Mouse (Mus musculus): Measurements from ENCODE around the gene Maz.
A peak's percentile ranks its signal among the peaks of the same experiment; 100 is the strongest.

The Maz gene

GRCm38 (mm10) chr7:127004122-127004875 lies 22.5 kb downstream of the Maz start:
- no peak for DNase-seq

DNA sequence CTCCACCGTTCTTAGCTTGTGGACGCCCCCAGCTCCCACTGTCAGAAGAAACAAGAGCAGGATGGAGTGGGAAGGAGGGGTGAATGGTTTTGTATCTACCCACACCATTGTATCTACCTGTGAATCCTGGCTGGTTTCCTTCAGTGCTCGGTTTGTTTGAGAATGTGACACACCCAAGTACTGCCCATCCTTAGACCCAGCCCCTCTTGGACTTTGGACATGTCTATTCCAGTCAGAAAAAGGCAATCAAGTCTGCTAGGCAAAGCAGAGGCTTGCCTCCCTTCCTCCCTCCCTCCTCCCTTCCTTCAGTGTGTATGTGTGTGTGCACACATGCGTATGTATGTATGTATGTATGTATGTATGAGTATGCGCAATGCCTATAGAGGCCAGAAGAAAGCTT lies 23.2 kb downstream of the Maz start:
- no peak for DNase-seq

- no peak for DNase-seq
These were observed 27.3 kb downstream of the Maz start for GRCm38 (mm10) chr7:126999568-126999967.

- peak; percentile 57 for DNase-seq
These were observed 30.4 kb downstream of the Maz start for GRCm38 (mm10) chr7:126996449-126996848.

- peak; percentile 72 for DNase-seq
These were observed 38.0 kb downstream of the Maz start for GRCm38 (mm10) chr7:126988816-126989215.

DNA sequence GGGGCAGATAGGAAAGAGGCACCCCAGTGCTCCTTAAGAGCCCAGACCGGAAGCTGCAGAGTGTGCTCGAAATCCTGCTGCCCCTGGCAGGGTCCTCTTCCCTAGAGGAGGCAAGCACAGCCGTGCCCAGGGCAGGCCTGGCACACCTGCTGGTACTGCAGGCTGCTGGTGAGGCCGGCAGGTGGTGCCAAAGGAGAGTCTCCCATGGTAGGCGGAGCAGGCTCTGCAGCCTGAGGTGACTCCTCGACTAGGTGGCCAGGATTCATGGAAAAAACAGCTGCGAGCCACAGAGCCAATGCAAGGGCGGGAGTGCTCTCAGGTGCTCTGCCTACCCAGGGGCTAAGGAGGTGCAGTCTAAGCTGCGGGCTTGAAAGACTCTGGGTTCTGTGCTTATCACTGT lies 40.5 kb downstream of the Maz start:
- peak; percentile 71 for DNase-seq

DNA sequence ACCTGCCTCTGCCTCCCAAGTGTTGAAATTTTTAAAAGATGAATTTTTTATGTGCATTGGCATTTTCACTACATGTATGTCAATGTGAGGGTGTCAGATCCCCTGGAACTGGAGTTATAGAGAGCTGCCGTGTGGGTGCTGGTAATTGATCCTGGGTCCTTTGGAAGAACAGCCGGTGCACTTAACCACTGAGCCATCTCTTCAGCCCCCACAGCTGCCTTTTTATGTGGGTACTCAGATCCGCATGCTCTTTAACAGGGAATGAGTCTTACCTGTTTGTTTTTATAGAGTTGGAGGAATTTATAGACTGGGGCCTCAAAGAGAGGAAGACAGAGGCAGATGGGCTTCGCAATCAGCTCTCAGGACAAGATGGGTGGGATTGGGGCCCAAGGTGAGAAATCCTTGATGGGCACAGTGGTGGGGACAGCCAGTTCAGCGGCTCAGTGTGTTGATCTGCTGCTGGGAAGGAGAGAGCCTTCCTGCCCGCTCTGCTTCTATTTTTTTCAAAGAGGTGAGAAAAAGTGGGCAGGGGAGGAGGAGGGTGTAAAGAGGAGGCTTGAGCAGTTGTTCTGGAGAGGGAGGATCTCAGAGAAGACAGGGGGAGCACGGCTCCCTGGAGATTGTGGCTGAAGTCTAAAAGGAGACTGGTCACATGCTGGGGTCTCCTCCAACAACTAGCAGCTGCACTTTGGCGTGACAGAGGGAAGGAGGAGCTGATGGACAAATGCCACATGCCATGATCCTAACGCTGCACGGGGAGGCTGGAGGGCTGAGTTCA lies 42.0 kb downstream of the Maz start:
- no peak for DNase-seq

- DNase-seq = no peak
These were observed 43.7 kb downstream of the Maz start for GRCm38 (mm10) chr7:126983113-126983512.

DNA sequence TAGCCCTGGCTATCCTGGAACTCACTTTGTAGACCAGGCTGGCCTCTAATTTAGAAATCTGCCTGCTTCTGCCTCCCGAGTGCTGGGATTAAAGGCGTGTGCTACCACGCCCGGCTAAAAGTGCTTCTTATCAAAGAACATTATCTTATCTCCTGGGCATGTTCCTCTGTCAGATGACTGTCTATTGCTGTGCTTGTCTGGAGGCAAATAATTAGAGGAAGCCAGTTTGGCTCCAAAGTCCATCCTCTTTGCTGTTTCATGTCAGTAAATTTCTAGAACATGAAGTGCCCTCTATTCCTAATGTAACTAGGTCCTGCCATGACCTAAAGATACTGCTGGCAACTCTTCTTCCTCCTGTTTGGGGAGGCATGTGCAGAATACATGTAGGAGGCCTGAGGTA lies 44.8 kb downstream of the Maz start:
- no peak for DNase-seq

- no peak for DNase-seq
These were observed 45.2 kb downstream of the Maz start for GRCm38 (mm10) chr7:126981601-126982000.

DNA sequence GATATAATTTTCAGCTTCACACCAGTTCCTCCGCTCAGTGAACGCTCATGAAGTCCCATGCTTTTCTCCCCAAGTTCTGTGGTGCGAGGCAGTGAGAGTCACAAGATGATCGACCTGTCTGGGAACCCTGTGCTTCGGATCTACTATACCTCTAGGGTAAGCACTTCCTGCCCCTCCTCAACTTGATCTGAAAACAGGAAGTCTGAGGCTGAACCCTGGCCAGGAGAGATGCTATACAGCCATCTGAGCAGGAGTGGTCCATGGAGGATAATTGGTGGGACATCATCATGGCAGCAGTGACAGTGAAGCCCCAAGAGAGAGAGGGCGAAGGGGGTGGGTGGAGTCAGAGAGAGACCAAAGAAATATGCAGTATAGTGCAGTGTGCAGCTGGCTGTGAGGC lies 48.0 kb downstream of the Maz start:
- no peak for DNase-seq

- DNase-seq = no peak
These were observed 49.9 kb downstream of the Maz start for GRCm38 (mm10) chr7:126976878-126977459.

GRCm38 (mm10) chr7:126975950-126976866 lies 50.6 kb downstream of the Maz start, which contains the start of gene Cdiptos:
Cdiptos (minus strand) TSS chr7:126976098.
- peak; percentile 99 for DNase-seq

DNA sequence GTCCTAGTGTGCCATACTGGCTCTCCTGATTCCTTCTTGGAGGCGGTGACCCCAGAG lies 51.1 kb downstream of the Maz start, which contains the start of gene Cdipt:
Gene Cdipt, plus strand, starts transcription at position 22 of the 57 bp plus-strand sequence.
- DNase-seq = no peak

GRCm38 (mm10) chr7:126975493-126975892 lies 51.3 kb downstream of the Maz start:
- DNase-seq = no peak

All from thymus, postnatal 4 days (tissue).